Mouse (Mus musculus): ENCODE results near the gene Adam30. TPM values are rescaled to one million over a fixed set of nuclear protein-coding genes. Genes with fewer than 3 reads are reported as not detected.
"Not testable (repeated sequence)": the region's sequence is repeated elsewhere in the genome, so short reads cannot be mapped to it uniquely, and the experiment has no call there.

Gene Adam30
- polyA plus RNA-seq (2011; ENCODE audit: insufficient read depth, insufficient read length, low read depth, missing spikeins) = not detected in 2 replicates

- no peaks in the 10 kb centered on the region for H3K36me3 ChIP-seq (ENCODE audit: control insufficient read depth, insufficient read depth, low read length, poor library complexity, severe bottlenecking)
- no peak for TF ChIP-seq EP300 (IDR thresholded peaks at IDR 0.05; ENCODE audit: insufficient read depth, low read depth, low read length)
- no peak for TF ChIP-seq POLR2A (IDR thresholded peaks at IDR 0.05; ENCODE audit: insufficient read depth, low read length)
- TF ChIP-seq CTCF (IDR thresholded peaks at IDR 0.05; ENCODE audit: low read depth, low read length) = no peak
- H3K4me1 ChIP-seq (ENCODE audit: control insufficient read depth, insufficient read depth, low read length) = no peaks in the 10 kb centered on the region
- H3K9ac ChIP-seq (ENCODE audit: low read depth, poor library complexity, severe bottlenecking) = peak within 1 kb of the TSS; percentile 11; the same call in 1 of the 2 replicates
- H3K27me3 ChIP-seq (ENCODE audit: control insufficient read depth, insufficient read depth, low read length, poor library complexity, severe bottlenecking) = no peaks in the 10 kb centered on the region
- no peaks in the 10 kb centered on the region for H3K9me3 ChIP-seq (replicated peaks; ENCODE audit: control insufficient read depth, insufficient read depth, low read length, poor library complexity, severe bottlenecking)
- peak within 1 kb of the TSS; percentile 2; the same call in 1 of the 2 replicates for H3K4me3 ChIP-seq (ENCODE audit: low read depth, low read length)
- no peak within 1 kb of the TSS for H3K27ac ChIP-seq (ENCODE audit: insufficient read depth, low read length)
Measured at GRCm38 (mm10) chr3:98160330-98160729, at the start of gene Adam30. Gene Adam30 (plus strand): TSS chr3:98160630.

- Histone ChIP-seq H3K4me1 (ENCODE audit: control insufficient read depth, insufficient read depth, low read length) (no peaks in the 10 kb centered on the region), H3K27ac (ENCODE audit: insufficient read depth, low read length) (no peak overlapping the region), H3K36me3 (ENCODE audit: control insufficient read depth, insufficient read depth, low read length, poor library complexity, severe bottlenecking) (peaks cover 10% of the 10 kb centered on the region; the same call in 1 of the 2 replicates), H3K27me3 (ENCODE audit: control insufficient read depth, insufficient read depth, low read length, poor library complexity, severe bottlenecking) (no peaks in the 10 kb centered on the region), H3K9me3 (replicated peaks; ENCODE audit: control insufficient read depth, insufficient read depth, low read length, poor library complexity, severe bottlenecking) (no peaks in the 10 kb centered on the region), H3K9ac (ENCODE audit: low read depth, poor library complexity, severe bottlenecking) (no peak overlapping the region), H3K4me3 (ENCODE audit: low read depth, low read length) (no peak overlapping the region)
- TF ChIP-seq POLR2A (IDR thresholded peaks at IDR 0.05; ENCODE audit: insufficient read depth, low read length) = no peak
- TF ChIP-seq CTCF (IDR thresholded peaks at IDR 0.05; ENCODE audit: low read depth, low read length) = no peak
- no peak for TF ChIP-seq EP300 (IDR thresholded peaks at IDR 0.05; ENCODE audit: insufficient read depth, low read depth, low read length)
Measured at GRCm38 (mm10) chr3:98118252-98118651, 42.2 kb upstream of the Adam30 start.

- Histone ChIP-seq H3K36me3 (ENCODE audit: control insufficient read depth, insufficient read depth, low read length, poor library complexity, severe bottlenecking) (peaks cover 10% of the 10 kb centered on the region; the same call in 1 of the 2 replicates), H3K4me1 (ENCODE audit: control insufficient read depth, insufficient read depth, low read length) (no peaks in the 10 kb centered on the region), H3K9ac (ENCODE audit: low read depth, poor library complexity, severe bottlenecking) (no peak overlapping the region), H3K27me3 (ENCODE audit: control insufficient read depth, insufficient read depth, low read length, poor library complexity, severe bottlenecking) (no peaks in the 10 kb centered on the region), H3K27ac (ENCODE audit: insufficient read depth, low read length) (no peak overlapping the region), H3K4me3 (ENCODE audit: low read depth, low read length) (no peak overlapping the region), H3K9me3 (replicated peaks; ENCODE audit: control insufficient read depth, insufficient read depth, low read length, poor library complexity, severe bottlenecking) (no peaks in the 10 kb centered on the region)
- TF ChIP-seq CTCF (IDR thresholded peaks at IDR 0.05; ENCODE audit: low read depth, low read length) = no peak
- no peak for TF ChIP-seq POLR2A (IDR thresholded peaks at IDR 0.05; ENCODE audit: insufficient read depth, low read length)
- no peak for TF ChIP-seq EP300 (IDR thresholded peaks at IDR 0.05; ENCODE audit: insufficient read depth, low read depth, low read length)
Measured at GRCm38 (mm10) chr3:98119338-98119737, 41.1 kb upstream of the Adam30 start.

DNA sequence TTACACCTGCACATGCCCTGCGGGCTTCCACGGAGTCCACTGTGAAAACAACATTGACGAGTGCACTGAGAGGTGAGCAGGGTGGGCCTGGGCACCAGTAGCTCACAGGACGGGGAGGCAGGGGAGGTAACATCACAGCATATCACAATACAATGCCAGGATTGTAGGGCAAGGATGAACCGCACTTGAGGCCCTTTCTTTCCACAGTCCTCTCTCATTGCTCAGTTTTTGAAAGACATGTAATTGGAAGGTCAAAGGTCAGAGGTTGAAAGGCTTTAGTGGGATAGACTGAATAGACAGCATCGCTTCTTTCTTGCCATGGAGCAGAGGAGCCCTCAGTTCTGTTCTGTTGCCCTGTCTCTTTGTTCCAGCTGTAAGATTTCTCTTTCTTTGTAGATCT, 39.5 kb upstream of the Adam30 start:
- Histone ChIP-seq H3K27ac (ENCODE audit: insufficient read depth, low read length) (no peak overlapping the region), H3K36me3 (ENCODE audit: control insufficient read depth, insufficient read depth, low read length, poor library complexity, severe bottlenecking) (peaks cover 10% of the 10 kb centered on the region; the same call in 1 of the 2 replicates)

GRCm38 (mm10) chr3:98127775-98128174, 32.7 kb upstream of the Adam30 start:
- Histone ChIP-seq H3K9me3 (replicated peaks; ENCODE audit: control insufficient read depth, insufficient read depth, low read length, poor library complexity, severe bottlenecking) (no peaks in the 10 kb centered on the region), H3K27ac (ENCODE audit: insufficient read depth, low read length) (no peak overlapping the region), H3K4me1 (ENCODE audit: control insufficient read depth, insufficient read depth, low read length) (no peaks in the 10 kb centered on the region), H3K27me3 (ENCODE audit: control insufficient read depth, insufficient read depth, low read length, poor library complexity, severe bottlenecking) (no peaks in the 10 kb centered on the region), H3K4me3 (ENCODE audit: low read depth, low read length) (no peak overlapping the region), H3K9ac (ENCODE audit: low read depth, poor library complexity, severe bottlenecking) (no peak overlapping the region), H3K36me3 (ENCODE audit: control insufficient read depth, insufficient read depth, low read length, poor library complexity, severe bottlenecking) (no peaks in the 10 kb centered on the region)
- TF ChIP-seq CTCF (IDR thresholded peaks at IDR 0.05; ENCODE audit: low read depth, low read length) = no peak
- no peak for TF ChIP-seq POLR2A (IDR thresholded peaks at IDR 0.05; ENCODE audit: insufficient read depth, low read length)
- TF ChIP-seq EP300 (IDR thresholded peaks at IDR 0.05; ENCODE audit: insufficient read depth, low read depth, low read length) = no peak

More for the DNA sequence above, 39.5 kb upstream of the Adam30 start:
- Histone ChIP-seq H3K27me3 (ENCODE audit: control insufficient read depth, insufficient read depth, low read length, poor library complexity, severe bottlenecking) (no peaks in the 10 kb centered on the region), H3K9me3 (replicated peaks; ENCODE audit: control insufficient read depth, insufficient read depth, low read length, poor library complexity, severe bottlenecking) (no peaks in the 10 kb centered on the region), H3K4me3 (ENCODE audit: low read depth, low read length) (no peak overlapping the region), H3K9ac (ENCODE audit: low read depth, poor library complexity, severe bottlenecking) (no peak overlapping the region), H3K4me1 (ENCODE audit: control insufficient read depth, insufficient read depth, low read length) (no peaks in the 10 kb centered on the region)
- TF ChIP-seq CTCF (IDR thresholded peaks at IDR 0.05; ENCODE audit: low read depth, low read length) = no peak
- TF ChIP-seq POLR2A (IDR thresholded peaks at IDR 0.05; ENCODE audit: insufficient read depth, low read length) = no peak
- no peak for TF ChIP-seq EP300 (IDR thresholded peaks at IDR 0.05; ENCODE audit: insufficient read depth, low read depth, low read length)

- no peaks in the 10 kb centered on the region for H3K36me3 ChIP-seq (ENCODE audit: control insufficient read depth, insufficient read depth, low read length, poor library complexity, severe bottlenecking)
- TF ChIP-seq POLR2A (IDR thresholded peaks at IDR 0.05; ENCODE audit: insufficient read depth, low read length) = no peak
- TF ChIP-seq CTCF (IDR thresholded peaks at IDR 0.05; ENCODE audit: low read depth, low read length) = no peak
- no peak for TF ChIP-seq EP300 (IDR thresholded peaks at IDR 0.05; ENCODE audit: insufficient read depth, low read depth, low read length)
- H3K9ac ChIP-seq (ENCODE audit: low read depth, poor library complexity, severe bottlenecking) = no peak overlapping the region
- no peaks in the 10 kb centered on the region for H3K9me3 ChIP-seq (replicated peaks; ENCODE audit: control insufficient read depth, insufficient read depth, low read length, poor library complexity, severe bottlenecking)
- no peak overlapping the region for H3K4me3 ChIP-seq (ENCODE audit: low read depth, low read length)
- H3K4me1 ChIP-seq (ENCODE audit: control insufficient read depth, insufficient read depth, low read length) = no peaks in the 10 kb centered on the region
- H3K27me3 ChIP-seq (ENCODE audit: control insufficient read depth, insufficient read depth, low read length, poor library complexity, severe bottlenecking) = no peaks in the 10 kb centered on the region
- no peak overlapping the region for H3K27ac ChIP-seq (ENCODE audit: insufficient read depth, low read length)
Measured at GRCm38 (mm10) chr3:98128716-98129115, 31.7 kb upstream of the Adam30 start.

GRCm38 (mm10) chr3:98132140-98132539, 28.3 kb upstream of the Adam30 start:
- H3K36me3 ChIP-seq (ENCODE audit: control insufficient read depth, insufficient read depth, low read length, poor library complexity, severe bottlenecking); H3K4me1 ChIP-seq (ENCODE audit: control insufficient read depth, insufficient read depth, low read length); H3K9ac ChIP-seq (ENCODE audit: low read depth, poor library complexity, severe bottlenecking); H3K27ac ChIP-seq (ENCODE audit: insufficient read depth, low read length); H3K4me3 ChIP-seq (ENCODE audit: low read depth, low read length); H3K27me3 ChIP-seq (ENCODE audit: control insufficient read depth, insufficient read depth, low read length, poor library complexity, severe bottlenecking); H3K9me3 ChIP-seq (replicated peaks; ENCODE audit: control insufficient read depth, insufficient read depth, low read length, poor library complexity, severe bottlenecking): not testable (repeated sequence)
